Mouse (Mus musculus) testis, adult 2 months (tissue): ENCODE results near the gene Abi1. TPM values are rescaled to one million over a fixed set of nuclear protein-coding genes. Genes with fewer than 3 reads are reported as not detected.
"Not testable (repeated sequence)": the region's sequence is repeated elsewhere in the genome, so short reads cannot be mapped to it uniquely, and the experiment has no call there.

Experiments used
- H3K27ac ChIP-seq: fragments of 200-500 bp; 2 replicates; pipeline ENCODE4 v1.5.1; 2012; ENCODE audit warnings: low read depth, low read length; ENCODE audit not compliant: control insufficient read depth, insufficient read depth
- H3K27me3 ChIP-seq: fragments of 200-500 bp; 2 replicates; pipeline ENCODE4 v1.6.1; 2012; ENCODE audit warnings: mild to moderate bottlenecking, low read length, moderate library complexity; ENCODE audit not compliant: control insufficient read depth, insufficient read depth
- H3K36me3 ChIP-seq: fragments of 200-500 bp; 2 replicates; pipeline ENCODE4 v1.6.1; 2012; ENCODE audit warnings: mild to moderate bottlenecking, low read length; ENCODE audit not compliant: control insufficient read depth, insufficient read depth
- H3K4me1 ChIP-seq: fragments of 200-500 bp; 2 replicates; pipeline ENCODE4 v1.6.1; 2012; ENCODE audit warnings: low read length; ENCODE audit not compliant: control insufficient read depth, insufficient read depth
- H3K4me3 ChIP-seq: fragments of 200-500 bp; 2 replicates; pipeline ENCODE4 v1.5.1; 2012; ENCODE audit warnings: low read depth, mild to moderate bottlenecking, low read length, moderate library complexity, mixed read lengths; ENCODE audit not compliant: control insufficient read depth
- CTCF ChIP-seq: fragments of 200-500 bp; IDR thresholded peaks from 2 replicates; pipeline ENCODE4 v1.5.1; 2012; ENCODE audit warnings: low read depth, mild to moderate bottlenecking, inconsistent platforms, low read length, moderate library complexity; ENCODE audit not compliant: control insufficient read depth, insufficient read depth, insufficient replicate concordance
- POLR2A ChIP-seq: fragments of 200-500 bp; IDR thresholded peaks from 2 replicates; pipeline ENCODE4 v1.6.1; 2012; ENCODE audit warnings: low read depth, mild to moderate bottlenecking, inconsistent platforms, low read length, moderate library complexity; ENCODE audit not compliant: control insufficient read depth
- polyA plus RNA-seq: library from polyadenylated mRNA; depleted of rRNA; stranded (reverse); fragments of >200 nt; gene quantifications from 2 replicates; pipeline ENCODE4 v1.2.3, GENCODE M21; 2012

Gene Abi1
- polyA plus RNA-seq, 1 experiment, result 29.1 TPM

DNA sequence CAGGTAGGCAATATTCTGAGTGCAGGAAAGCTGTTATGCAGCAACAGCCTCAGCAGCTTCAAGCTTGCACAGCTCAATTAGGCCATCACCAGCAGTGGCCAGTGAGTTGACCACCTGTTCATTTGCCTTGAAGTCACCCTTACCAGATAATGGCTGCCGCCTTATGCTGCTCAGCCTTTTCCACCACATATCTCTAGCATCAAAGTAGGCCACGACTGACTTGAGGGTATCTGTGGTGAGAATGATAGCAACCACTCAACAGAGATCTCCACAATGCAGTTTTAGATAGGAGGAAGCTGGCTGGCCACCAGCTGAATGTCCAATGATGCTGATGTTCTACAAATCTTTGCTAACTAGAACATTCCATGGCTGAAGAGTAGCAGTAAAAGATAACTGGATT is 20.9 kb downstream of the Abi1 start:
- Histone ChIP-seq H3K36me3 (no peaks in the 10 kb centered on the region), H3K4me1 (peaks cover 4% of the 10 kb centered on the region; the same call in 1 of the 2 replicates), H3K27ac (no peak overlapping the region), H3K4me3 (no peak overlapping the region), H3K27me3 (no peaks in the 10 kb centered on the region)
- TF ChIP-seq POLR2A, result no peak
- no peak for TF ChIP-seq CTCF

DNA sequence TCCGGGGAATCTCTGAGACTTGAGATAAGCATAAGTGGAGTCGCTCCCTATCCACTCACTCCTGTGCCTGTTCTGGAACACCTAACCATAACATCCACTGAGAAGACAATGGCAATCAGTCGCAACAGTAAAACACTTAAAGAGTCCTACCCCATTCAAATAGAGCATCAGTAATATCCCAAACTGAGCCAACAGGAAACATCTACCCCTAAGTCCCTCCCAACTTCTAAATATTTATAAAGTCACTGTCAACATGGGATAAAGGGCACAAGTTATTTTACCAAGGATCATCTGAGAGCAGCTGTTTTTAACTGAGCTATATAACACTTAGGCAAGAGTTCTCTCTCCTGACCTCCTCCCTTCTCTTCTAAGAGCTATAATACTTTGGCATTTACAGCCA is 23.9 kb downstream of the Abi1 start:
- Histone ChIP-seq H3K4me1 (peaks cover 4% of the 10 kb centered on the region; the same call in 1 of the 2 replicates), H3K27me3 (no peaks in the 10 kb centered on the region), H3K36me3 (no peaks in the 10 kb centered on the region), H3K4me3 (no peak overlapping the region; the same call in 1 of the 2 replicates), H3K27ac (no peak overlapping the region)
- no peak for TF ChIP-seq POLR2A
- no peak for TF ChIP-seq CTCF

DNA sequence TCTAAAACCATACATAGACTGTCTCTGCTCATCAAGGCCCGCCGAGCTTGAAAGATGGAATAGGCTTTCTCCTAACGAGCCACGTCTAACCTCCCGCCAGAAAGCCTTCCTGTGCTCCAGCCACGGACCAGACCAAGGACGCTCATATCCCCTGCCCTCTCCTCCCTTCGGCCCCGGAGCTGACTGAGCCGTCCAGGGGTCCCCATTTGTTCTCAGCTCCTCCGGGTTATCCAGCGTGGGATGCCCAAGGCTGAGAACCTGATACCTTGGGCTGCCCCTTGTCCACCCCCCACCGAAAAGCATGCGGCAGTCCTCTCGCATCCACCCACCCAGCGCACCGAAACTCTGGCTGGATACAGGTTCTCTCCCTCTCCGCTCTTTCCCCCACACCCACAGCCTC is 24.7 kb downstream of the Abi1 start:
- TF ChIP-seq POLR2A (no peak), CTCF (no peak)
- Histone ChIP-seq H3K4me1 (peaks cover 4% of the 10 kb centered on the region; the same call in 1 of the 2 replicates), H3K27ac (no peak overlapping the region), H3K4me3 (peak overlapping the region; percentile 60), H3K27me3 (no peaks in the 10 kb centered on the region), H3K36me3 (no peaks in the 10 kb centered on the region)

DNA sequence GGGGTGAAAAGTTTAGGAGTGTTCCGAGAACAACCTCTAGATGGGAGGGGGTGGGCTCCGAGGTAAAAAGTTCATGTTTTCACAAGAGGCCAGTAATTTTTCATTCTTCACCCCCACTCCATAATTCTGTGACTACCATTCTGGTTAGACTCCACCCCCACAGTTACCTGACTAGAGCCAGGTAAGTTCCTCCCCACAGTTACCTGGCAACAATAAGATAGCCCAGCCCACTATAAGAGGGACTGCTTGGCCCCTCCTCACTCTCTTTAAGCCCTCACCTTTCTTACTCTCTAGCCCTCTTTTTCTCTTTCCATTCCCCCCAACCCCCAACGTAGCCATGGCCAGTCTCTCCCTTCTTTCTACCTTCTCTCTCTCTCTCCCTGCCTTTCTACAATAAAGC is 25.1 kb downstream of the Abi1 start:
- H3K27me3 ChIP-seq, H3K27ac ChIP-seq, H3K4me1 ChIP-seq, H3K36me3 ChIP-seq: not testable (repeated sequence)
- peak overlapping the region; percentile 60 for H3K4me3 ChIP-seq

DNA sequence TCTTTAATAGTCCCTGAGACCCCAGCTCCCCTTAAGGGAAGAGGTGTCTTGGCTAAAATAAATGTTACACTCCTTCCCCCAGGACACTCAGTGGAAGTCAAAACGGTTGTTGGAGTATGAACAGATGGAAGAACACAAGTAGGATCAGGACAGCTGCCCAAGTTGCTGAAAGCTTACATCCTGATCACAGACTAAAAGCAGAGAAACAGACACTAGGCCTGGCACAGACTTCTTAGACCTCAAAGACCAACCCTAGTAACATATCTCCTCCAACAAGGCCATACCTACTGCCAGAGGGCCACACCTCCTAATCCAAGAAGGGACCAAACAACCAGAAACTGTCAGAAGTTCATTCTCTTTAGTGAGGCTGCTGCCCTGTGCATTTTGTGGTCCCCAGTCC is 31.8 kb downstream of the Abi1 start:
- Histone ChIP-seq H3K27ac (no peak overlapping the region), H3K4me3 (no peak overlapping the region), H3K27me3 (no peaks in the 10 kb centered on the region), H3K36me3 (no peaks in the 10 kb centered on the region), H3K4me1 (peaks cover 2% of the 10 kb centered on the region; the same call in 1 of the 2 replicates)
- TF ChIP-seq CTCF (no peak), POLR2A (no peak)

DNA sequence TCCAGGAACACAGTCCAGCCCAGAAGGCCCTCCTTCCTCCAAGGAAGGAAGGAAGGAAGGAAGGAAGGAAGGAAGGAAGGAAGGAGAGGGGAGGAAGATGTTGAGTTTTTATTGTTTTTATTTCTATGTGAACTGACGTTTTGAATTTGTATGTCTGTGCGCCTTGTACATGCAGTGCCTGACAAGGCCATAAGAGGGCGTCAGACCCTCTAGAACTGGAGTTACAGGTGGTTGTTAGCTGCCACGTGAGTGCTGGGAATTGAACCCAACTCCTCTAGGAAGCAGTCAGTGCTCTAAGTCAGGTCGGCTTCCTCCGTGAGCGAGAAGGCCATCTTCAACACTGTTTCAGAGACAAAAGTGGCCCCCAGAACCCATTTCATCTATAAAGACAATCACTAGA is 32.5 kb downstream of the Abi1 start:
- Histone ChIP-seq H3K27ac (no peak overlapping the region), H3K36me3 (no peaks in the 10 kb centered on the region), H3K27me3 (no peaks in the 10 kb centered on the region), H3K4me1 (peaks cover 2% of the 10 kb centered on the region; the same call in 1 of the 2 replicates), H3K4me3 (no peak overlapping the region)
- TF ChIP-seq CTCF (peak; percentile 42; the same call in 1 of the 2 replicates), POLR2A (no peak)

DNA sequence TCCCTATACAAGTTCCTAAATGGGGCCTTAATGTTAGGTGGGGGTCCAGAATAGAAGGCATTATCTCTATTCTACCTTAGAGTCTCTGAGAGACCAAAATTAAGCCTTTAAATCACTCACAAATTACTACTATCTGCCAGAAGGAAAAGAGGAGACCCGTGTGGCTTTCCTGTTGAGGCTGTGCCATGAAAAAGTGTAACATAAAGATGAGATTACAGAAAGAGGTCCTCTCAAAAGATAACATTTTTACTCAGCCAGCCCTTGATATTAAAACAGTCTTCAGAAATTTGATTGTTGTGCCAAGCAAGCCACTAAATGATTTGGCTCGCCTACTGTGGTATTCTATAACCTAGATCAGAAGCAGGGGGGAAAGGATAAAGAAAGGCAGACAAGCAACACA is 32.9 kb downstream of the Abi1 start:
- Histone ChIP-seq H3K27ac (no peak overlapping the region), H3K4me1 (peaks cover 2% of the 10 kb centered on the region; the same call in 1 of the 2 replicates), H3K4me3 (no peak overlapping the region), H3K36me3 (no peaks in the 10 kb centered on the region), H3K27me3 (no peaks in the 10 kb centered on the region)
- TF ChIP-seq CTCF (no peak), POLR2A (no peak)

DNA sequence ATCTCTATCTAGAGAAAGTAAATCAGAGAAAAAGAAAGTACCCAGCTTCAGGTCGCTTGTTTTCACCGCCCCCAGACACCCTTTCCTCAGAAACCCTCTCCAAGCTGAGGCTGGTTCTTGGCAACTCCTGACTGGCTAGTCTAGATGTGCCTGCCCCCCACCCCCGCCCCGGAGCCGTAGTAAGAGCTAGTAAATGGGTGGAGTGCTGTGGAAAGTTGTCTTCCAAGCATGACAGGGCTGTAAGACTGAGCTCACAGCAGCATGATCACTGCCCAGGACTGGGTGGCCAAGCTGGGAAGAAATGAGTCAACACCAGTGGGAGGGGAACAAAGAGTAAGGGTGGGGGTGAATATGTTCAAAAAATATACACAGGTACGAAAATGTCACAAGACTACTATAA is 33.8 kb downstream of the Abi1 start:
- no peak for TF ChIP-seq POLR2A
- TF ChIP-seq CTCF, result no peak
- H3K27ac ChIP-seq, result no peak overlapping the region

More for the DNA sequence above, 33.8 kb downstream of the Abi1 start:
- Histone ChIP-seq H3K4me1 (peaks cover 2% of the 10 kb centered on the region; the same call in 1 of the 2 replicates), H3K4me3 (no peak overlapping the region), H3K36me3 (no peaks in the 10 kb centered on the region), H3K27me3 (no peaks in the 10 kb centered on the region)
